Mouse (Mus musculus) hindbrain, postnatal 0 days (tissue): ENCODE results near the gene Tedc1. TPM values are rescaled to one million over a fixed set of nuclear protein-coding genes. Genes with fewer than 3 reads are reported as not detected.
A peak's percentile ranks its signal among the peaks of the same experiment; 100 is the strongest.

Source experiments
- ATAC-seq: fragments of 200-750 bp; cut with Nextera tagmentation; 2 replicates; pipeline ENCODE4 v1.8.0; 2017; ENCODE audit warnings: mild to moderate bottlenecking, moderate TSS enrichment, moderate library complexity
- DNase-seq: peaks from one replicate; pipeline ENCODE4 v3.0.0-alpha.2; 2015; ENCODE audit warnings: low spot score
- H3K27ac ChIP-seq: fragments of 300-500 bp; sonication (generic); 2 replicates; pipeline ENCODE4 v1.5.1; 2014; ENCODE audit warnings: mild to moderate bottlenecking
- H3K27me3 ChIP-seq: fragments of 300-500 bp; sonication (generic); 2 replicates; pipeline ENCODE4 v1.6.1; 2014; ENCODE audit warnings: low read length, mixed read lengths; ENCODE audit not compliant: insufficient read depth
- H3K36me3 ChIP-seq: fragments of 300-500 bp; sonication (generic); 2 replicates; pipeline ENCODE4 v1.6.1; 2014; ENCODE audit warnings: low read length, mixed read lengths; ENCODE audit not compliant: insufficient read depth
- H3K4me1 ChIP-seq: fragments of 300-500 bp; sonication (generic); 2 replicates; pipeline ENCODE4 v1.6.1; 2014; ENCODE audit warnings: antibody characterized with exemption, low read length, mixed read lengths; ENCODE audit not compliant: insufficient read depth
- H3K4me2 ChIP-seq: fragments of 300-500 bp; sonication (generic); 2 replicates; pipeline ENCODE4 v1.6.1; 2014; ENCODE audit warnings: low read depth, mild to moderate bottlenecking, low read length, moderate library complexity, mixed read lengths
- H3K4me3 ChIP-seq: fragments of 300-500 bp; sonication (generic); 2 replicates; pipeline ENCODE4 v1.5.1; 2014; ENCODE audit warnings: low read length
- H3K9ac ChIP-seq: fragments of 300-500 bp; sonication (generic); replicated peaks from 2 replicates; pipeline ENCODE4 v1.6.1; 2014; ENCODE audit warnings: mild to moderate bottlenecking, low read length, moderate library complexity, mixed read lengths
- H3K9me3 ChIP-seq: fragments of 300-500 bp; sonication (generic); 2 replicates; pipeline ENCODE4 v1.6.1; 2016; ENCODE audit warnings: low read length, mixed read lengths
- CTCF ChIP-seq: IDR thresholded peaks from 2 replicates; pipeline ENCODE4 v1.5.1; 2016; ENCODE audit warnings: antibody characterized with exemption, control low read depth, low read depth
- WGBS: fragments of 180-500 bp; shearing (Covaris S2); extraction: QIAGEN DNeasy Blood & Tissue Kit; methylation state at CpG from one replicate; pipeline ENCODE4 v1.1.7; 2014; 5-methylcytosine and 5-hydroxymethylcytosine counted together
- polyA plus RNA-seq: library from polyadenylated mRNA; unstranded; fragments of >200 nt; fragmentation: Nextera tagmentation; extraction: Ambion mirVana; gene quantifications from 2 replicates; pipeline ENCODE4 v1.2.1, GENCODE M21; 2015
- total RNA-seq: library from RNA; depleted of rRNA; stranded (reverse); fragments of >200 nt; gene quantifications from 2 replicates; pipeline ENCODE4 v1.2.3, GENCODE M21; 2014

Tedc1 gene
- total and polyA plus RNA-seq, 2 experiments from 2014 or later = 14.7 to 16.6 TPM

DNA sequence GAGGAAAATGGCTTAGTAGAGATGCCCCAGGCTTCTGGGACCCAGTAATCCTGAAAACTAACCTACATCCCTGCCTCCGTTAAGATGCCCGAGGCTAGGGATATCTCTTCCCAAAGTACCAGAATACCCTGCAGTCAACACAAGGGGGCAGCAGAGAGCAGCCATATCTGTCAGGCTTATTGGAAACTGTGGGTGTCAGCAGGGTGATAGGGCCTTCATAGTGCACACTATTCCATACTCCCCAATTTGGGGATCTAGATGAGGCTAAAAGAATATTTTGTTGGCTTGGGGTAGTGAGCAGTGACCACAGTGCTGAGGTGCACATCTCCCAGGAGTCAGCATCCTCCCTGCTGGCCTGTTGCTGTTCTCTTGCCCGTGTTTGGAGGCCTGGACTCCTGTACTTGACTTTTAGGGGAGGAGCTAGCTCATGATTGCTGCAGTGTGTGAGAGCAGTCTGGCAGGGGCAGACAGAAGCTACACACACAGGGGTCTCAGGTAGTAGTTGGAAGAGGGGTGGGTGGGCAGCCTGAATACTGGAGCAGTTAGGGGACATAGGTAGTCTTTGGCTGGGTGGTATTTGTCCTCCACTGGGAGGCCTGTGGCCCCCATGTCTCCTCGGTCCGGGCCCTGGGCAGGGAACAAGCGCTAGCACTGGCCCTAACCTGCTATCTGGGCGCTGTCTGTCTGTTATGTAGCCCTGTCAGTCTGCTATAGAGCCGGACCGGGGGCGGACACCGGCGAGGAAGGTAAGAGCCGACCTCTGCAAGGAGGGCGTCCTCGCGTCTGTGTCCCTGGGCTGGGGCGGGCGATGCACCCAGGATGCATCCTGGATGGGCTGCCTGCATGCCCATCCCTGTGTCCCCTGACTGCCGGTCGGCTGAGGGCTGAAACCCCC is 36.5 kb upstream of the Tedc1 start:
- ATAC-seq (peak; percentile 75), DNase-seq (peak; percentile 91)
- H3K27ac ChIP-seq = no peak overlapping the region
- peaks cover 73% of the 10 kb centered on the region for H3K36me3 ChIP-seq
- no peak overlapping the region for H3K4me3 ChIP-seq
- H3K4me1 ChIP-seq = no peaks in the 10 kb centered on the region
- no peak overlapping the region for H3K4me2 ChIP-seq
- 86% methylated on average over 20 of the region's 20 CpGs for WGBS
- H3K27me3 ChIP-seq = no peaks in the 10 kb centered on the region
- no peak overlapping the region for H3K9ac ChIP-seq
- no peaks in the 10 kb centered on the region for H3K9me3 ChIP-seq
- TF ChIP-seq CTCF = peak; percentile 98

GRCm38 (mm10) chr12:113124726-113125125 is 31.5 kb upstream of the Tedc1 start:
- ATAC-seq (no peak), DNase-seq (no peak)
- Histone ChIP-seq H3K27me3 (no peaks in the 10 kb centered on the region), H3K9ac (no peak overlapping the region), H3K4me3 (no peak overlapping the region), H3K4me2 (no peak overlapping the region), H3K4me1 (no peaks in the 10 kb centered on the region), H3K36me3 (peaks cover 92% of the 10 kb centered on the region), H3K27ac (no peak overlapping the region), H3K9me3 (no peaks in the 10 kb centered on the region)
- no peak for TF ChIP-seq CTCF
- 92% methylated on average over 6 of the region's 6 CpGs for WGBS

- H3K27me3 ChIP-seq = no peaks in the 10 kb centered on the region
- TF ChIP-seq CTCF = no peak
- WGBS = 91% methylated on average over 8 of the region's 8 CpGs
- H3K27ac ChIP-seq = no peak overlapping the region
- no peak overlapping the region for H3K4me2 ChIP-seq
- H3K36me3 ChIP-seq = peaks cover 98% of the 10 kb centered on the region
- no peak overlapping the region for H3K9ac ChIP-seq
- H3K9me3 ChIP-seq = no peaks in the 10 kb centered on the region
- no peak for ATAC-seq
- no peaks in the 10 kb centered on the region for H3K4me1 ChIP-seq
- no peak overlapping the region for H3K4me3 ChIP-seq
- no peak for DNase-seq
These were observed 25.5 kb upstream of the Tedc1 start for GRCm38 (mm10) chr12:113130732-113131131.

DNA sequence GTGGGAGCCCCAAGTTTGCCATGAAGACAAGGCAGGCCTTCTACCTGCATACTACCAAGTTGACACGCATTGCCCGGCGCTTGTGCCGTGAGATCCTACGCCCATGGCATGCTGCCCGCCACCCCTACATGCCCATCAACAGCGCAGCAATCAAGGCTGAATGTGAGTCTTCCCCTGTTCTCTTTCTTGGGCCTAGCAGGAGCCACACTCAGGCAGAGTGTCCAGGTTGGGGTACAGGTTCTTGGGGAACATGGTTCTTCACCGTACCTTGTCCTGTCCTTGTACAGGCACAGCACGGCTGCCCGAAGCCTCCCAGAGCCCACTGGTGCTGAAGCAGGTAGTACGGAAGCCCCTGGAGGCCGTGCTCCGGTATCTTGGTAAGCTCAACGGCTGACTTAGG is 24.6 kb upstream of the Tedc1 start:
- H3K36me3 ChIP-seq = peaks cover 98% of the 10 kb centered on the region
- ATAC-seq = no peak
- no peaks in the 10 kb centered on the region for H3K9me3 ChIP-seq
- TF ChIP-seq CTCF = no peak
- H3K27ac ChIP-seq = no peak overlapping the region
- no peak overlapping the region for H3K4me3 ChIP-seq
- no peaks in the 10 kb centered on the region for H3K4me1 ChIP-seq
- no peak overlapping the region for H3K4me2 ChIP-seq
- H3K9ac ChIP-seq = no peak overlapping the region
- WGBS = 97% methylated on average over 14 of the region's 14 CpGs
- no peaks in the 10 kb centered on the region for H3K27me3 ChIP-seq
- no peak for DNase-seq

DNA sequence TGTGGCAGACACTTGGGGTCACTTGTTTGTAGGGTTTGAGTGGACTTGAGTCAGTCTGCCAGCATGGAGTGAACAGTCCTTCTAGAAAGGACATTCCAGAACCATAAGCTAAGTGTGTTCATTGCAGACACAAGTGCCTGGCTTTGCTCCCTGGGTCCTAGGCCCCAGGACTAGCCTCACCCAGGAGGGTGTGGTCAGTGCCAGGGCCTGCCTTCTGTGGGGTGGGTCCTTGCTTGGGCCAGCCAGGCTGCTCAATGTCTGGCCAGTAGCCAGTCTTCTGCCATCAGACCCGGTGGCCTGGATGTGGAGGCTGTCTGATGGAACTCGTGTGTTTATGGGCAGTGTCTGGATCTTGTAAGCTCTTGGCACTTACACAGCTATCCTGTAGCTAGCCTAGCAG is 23.7 kb upstream of the Tedc1 start:
- H3K9ac ChIP-seq = no peak overlapping the region
- DNase-seq (peak; percentile 61), ATAC-seq (peak; percentile 76)
- no peak for TF ChIP-seq CTCF
- peaks cover 97% of the 10 kb centered on the region for H3K36me3 ChIP-seq
- no peaks in the 10 kb centered on the region for H3K27me3 ChIP-seq
- H3K27ac ChIP-seq = peak overlapping the region; percentile 32; the same call in 1 of the 2 replicates
- no peaks in the 10 kb centered on the region for H3K4me1 ChIP-seq
- H3K9me3 ChIP-seq = no peaks in the 10 kb centered on the region
- H3K4me2 ChIP-seq = no peak overlapping the region
- WGBS = 35% methylated on average over 2 of the region's 2 CpGs
- H3K4me3 ChIP-seq = no peak overlapping the region

DNA sequence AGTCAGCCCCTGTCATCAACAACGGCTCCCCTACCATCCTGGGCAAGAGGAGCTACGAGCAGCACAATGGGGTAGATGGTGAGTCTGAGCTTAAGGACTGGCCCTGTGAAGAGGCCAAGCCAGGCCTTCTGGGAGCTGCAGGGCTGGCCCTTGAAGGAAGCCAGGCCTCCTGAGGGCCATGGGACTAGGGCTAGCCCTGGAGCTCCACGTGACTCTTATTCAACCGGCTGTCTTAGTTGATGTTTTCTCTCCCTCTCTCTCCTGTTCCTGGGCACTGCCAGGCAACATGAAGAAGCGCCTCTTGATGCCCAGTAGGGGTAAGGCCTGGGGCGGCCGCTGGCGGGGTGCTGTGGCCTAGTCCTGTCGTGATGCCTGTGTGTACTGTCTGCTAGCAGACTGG is 23.0 kb upstream of the Tedc1 start:
- Histone ChIP-seq H3K36me3 (peaks cover 95% of the 10 kb centered on the region), H3K4me2 (no peak overlapping the region), H3K4me3 (no peak overlapping the region), H3K27ac (peak overlapping the region; percentile 32; the same call in 1 of the 2 replicates), H3K4me1 (no peaks in the 10 kb centered on the region), H3K27me3 (no peaks in the 10 kb centered on the region), H3K9me3 (no peaks in the 10 kb centered on the region), H3K9ac (no peak overlapping the region)
- DNase-seq (peak; percentile 1), ATAC-seq (no peak)
- 86% methylated on average over 9 of the region's 9 CpGs for WGBS
- no peak for TF ChIP-seq CTCF

DNA sequence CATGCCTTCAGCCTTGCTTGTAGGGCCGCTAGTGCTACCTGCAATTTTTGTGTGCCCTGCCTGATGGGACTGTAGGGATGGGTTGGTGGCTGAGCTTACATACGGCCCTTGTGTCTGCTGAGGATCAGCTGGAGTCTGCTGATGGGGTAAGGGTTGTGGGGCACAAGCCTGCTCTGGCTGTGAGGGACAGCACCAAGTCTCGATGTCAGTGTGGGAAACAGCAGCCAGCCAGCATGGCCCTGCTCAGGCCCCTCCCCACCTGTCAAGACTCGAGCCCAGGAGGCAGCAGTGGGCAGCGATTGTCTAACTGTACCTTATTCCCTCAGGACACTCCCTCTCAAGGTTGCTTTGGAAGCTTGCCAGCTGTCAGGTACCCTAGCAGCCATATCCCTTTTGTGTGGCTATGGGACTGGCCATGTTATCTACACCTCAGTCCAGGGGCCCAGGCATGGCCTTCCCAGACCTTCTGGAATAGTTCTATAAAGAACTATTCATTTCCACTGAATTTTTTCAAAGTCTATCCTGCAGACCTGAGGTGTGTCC is 22.3 kb upstream of the Tedc1 start:
- Histone ChIP-seq H3K9ac (no peak overlapping the region), H3K27me3 (no peaks in the 10 kb centered on the region), H3K4me3 (no peak overlapping the region), H3K36me3 (peaks cover 88% of the 10 kb centered on the region), H3K4me1 (peaks cover 3% of the 10 kb centered on the region; the same call in 1 of the 2 replicates), H3K4me2 (no peak overlapping the region), H3K27ac (no peak overlapping the region), H3K9me3 (no peaks in the 10 kb centered on the region)
- ATAC-seq = no peak
- 81% methylated on average over 5 of the region's 5 CpGs for WGBS
- TF ChIP-seq CTCF = no peak
- DNase-seq = no peak
